Mouse (Mus musculus) limb, embryonic 14.5 days (tissue): Measurements from ENCODE around the gene Scimp. TPM values are rescaled to one million over a fixed set of nuclear protein-coding genes. Genes with fewer than 3 reads are reported as not detected.

ENCODE experiments used
- ATAC-seq: fragments of 200-750 bp; cut with Nextera tagmentation; 2 replicates; pipeline ENCODE4 v1.8.0; 2017; ENCODE audit warnings: low read depth, moderate number of reproducible peaks, moderate TSS enrichment; ENCODE audit not compliant: low FRiP score
- DNase-seq: peaks from one replicate; pipeline ENCODE4 v3.0.0-alpha.2; 2015; ENCODE audit warnings: low spot score
- H3K27ac ChIP-seq: fragments of 300-500 bp; sonication (generic); replicated peaks from 2 replicates; pipeline ENCODE4 v1.5.1; 2014; ENCODE audit warnings: low read depth, mild to moderate bottlenecking, low read length, moderate library complexity, mixed read lengths
- H3K27me3 ChIP-seq: fragments of 300-500 bp; sonication (generic); 2 replicates; pipeline ENCODE4 v1.6.1; 2014; ENCODE audit warnings: low read length, mixed read lengths; ENCODE audit not compliant: control insufficient read depth, insufficient read depth
- H3K36me3 ChIP-seq: fragments of 300-500 bp; sonication (generic); 2 replicates; pipeline ENCODE4 v1.6.1; 2014; ENCODE audit warnings: mild to moderate bottlenecking, low read length, moderate library complexity, mixed read lengths; ENCODE audit not compliant: control insufficient read depth, insufficient read depth
- H3K4me1 ChIP-seq: fragments of 300-500 bp; sonication (generic); 2 replicates; pipeline ENCODE4 v1.6.1; 2014; ENCODE audit warnings: antibody characterized with exemption, low read length, mixed read lengths; ENCODE audit not compliant: control insufficient read depth, insufficient read depth
- H3K4me2 ChIP-seq: fragments of 300-500 bp; sonication (generic); replicated peaks from 2 replicates; pipeline ENCODE4 v1.6.1; 2014; ENCODE audit warnings: low read depth, mild to moderate bottlenecking, low read length, moderate library complexity; ENCODE audit not compliant: severe bottlenecking
- H3K4me3 ChIP-seq: fragments of 300-500 bp; sonication (generic); replicated peaks from 2 replicates; pipeline ENCODE4 v1.5.1; 2014; ENCODE audit warnings: low read length
- H3K9ac ChIP-seq: fragments of 300-500 bp; sonication (generic); 2 replicates; pipeline ENCODE4 v1.6.1; 2014; ENCODE audit warnings: mild to moderate bottlenecking, low read depth, low read length, moderate library complexity; ENCODE audit not compliant: severe bottlenecking
- H3K9me3 ChIP-seq: fragments of 300-500 bp; sonication (generic); 2 replicates; pipeline ENCODE4 v1.6.1; 2016; ENCODE audit warnings: low read length; ENCODE audit not compliant: control insufficient read depth
- POLR2A ChIP-seq: fragments of 200-500 bp; IDR thresholded peaks from 2 replicates; pipeline ENCODE4 v1.8.0; 2012; ENCODE audit warnings: inconsistent platforms, mild to moderate bottlenecking, moderate library complexity, borderline replicate concordance; ENCODE audit not compliant: insufficient read depth, insufficient read length; ENCODE audit errors: extremely low read depth
- WGBS: fragments of 180-500 bp; shearing (Covaris S2); extraction: QIAGEN DNeasy Blood & Tissue Kit; methylation state at CpG from one replicate; pipeline ENCODE4 v1.1.7; 2014; 5-methylcytosine and 5-hydroxymethylcytosine counted together
- polyA plus RNA-seq, 2 experiments: library from polyadenylated mRNA; depleted of rRNA in 1 of 2; stranded (reverse) in 1 of 2; unstranded in 1 of 2; fragments of >200 nt; fragmentation: Nextera tagmentation in 1 of 2; extraction: Ambion mirVana in 1 of 2; gene quantifications; 2 replicates each; pipeline versions ENCODE4 v1.2.1 to v1.2.3; 2012 to 2014

Gene Scimp
- polyA plus RNA-seq, 2 experiments: 0.05 to 0.40 TPM

- Histone ChIP-seq H3K4me1 (no peaks in the 10 kb centered on the region), H3K27me3 (no peaks in the 10 kb centered on the region), H3K36me3 (peaks cover 10% of the 10 kb centered on the region), H3K9me3 (no peaks in the 10 kb centered on the region), H3K27ac (no peak overlapping the region), H3K4me3 (no peak overlapping the region), H3K4me2 (no peak overlapping the region), H3K9ac (no peak overlapping the region)
- ATAC-seq (peak; percentile 83), DNase-seq (peak; percentile 58)
- 27% methylated on average over 17 of the region's 17 CpGs for WGBS
- TF ChIP-seq POLR2A: no peak
These were observed 35.4 kb downstream of the Scimp start for GRCm38 (mm10) chr11:70776830-70777571.

GRCm38 (mm10) chr11:70770804-70771203 is 41.6 kb downstream of the Scimp start:
- DNase-seq (no peak), ATAC-seq (no peak)
- Histone ChIP-seq H3K27ac (no peak overlapping the region), H3K27me3 (no peaks in the 10 kb centered on the region), H3K4me3 (no peak overlapping the region), H3K9me3 (no peaks in the 10 kb centered on the region), H3K4me2 (no peak overlapping the region), H3K36me3 (peaks cover 22% of the 10 kb centered on the region), H3K4me1 (no peaks in the 10 kb centered on the region), H3K9ac (no peak overlapping the region)
- 93% methylated on average over 3 of the region's 3 CpGs for WGBS
- TF ChIP-seq POLR2A: no peak

GRCm38 (mm10) chr11:70765776-70766445 is 46.5 kb downstream of the Scimp start:
- Histone ChIP-seq H3K9me3 (no peaks in the 10 kb centered on the region), H3K4me3 (no peak overlapping the region), H3K27ac (no peak overlapping the region), H3K9ac (0 out of 2 replicates have a peak overlapping the region, but pooled peaks have one; percentile 12), H3K27me3 (no peaks in the 10 kb centered on the region), H3K36me3 (0 out of 2 replicates have a peak, but pooled peaks cover 1% of the 10 kb centered on the region), H3K4me1 (0 out of 2 replicates have a peak, but pooled peaks cover 4% of the 10 kb centered on the region), H3K4me2 (no peak overlapping the region)
- ATAC-seq (no peak), DNase-seq (peak; percentile 60)
- 70% methylated on average over 16 of the region's 16 CpGs for WGBS
- no peak for TF ChIP-seq POLR2A

- Histone ChIP-seq H3K9me3 (no peaks in the 10 kb centered on the region), H3K9ac (peak within 1 kb of the TSS; percentile 76), H3K4me3 (peak within 1 kb of the TSS; percentile 70), H3K36me3 (no peaks in the 10 kb centered on the region), H3K4me2 (peak within 1 kb of the TSS; percentile 71), H3K27ac (peak within 1 kb of the TSS; percentile 67), H3K4me1 (0 out of 2 replicates have a peak, but pooled peaks cover 4% of the 10 kb centered on the region), H3K27me3 (no peaks in the 10 kb centered on the region)
- 0 out of 2 replicates have a peak, but pooled peaks have one; percentile 16 for TF ChIP-seq POLR2A
- ATAC-seq: peak; percentile 85
- under 1% methylated on average over 67 of the region's 78 CpGs for WGBS
- peak; percentile 51 for DNase-seq
These were observed 48.2 kb downstream of the Scimp start, which contains the start of gene Zfp3 for GRCm38 (mm10) chr11:70763936-70764808. Gene Zfp3 (plus strand): TSS chr11:70764209.

GRCm38 (mm10) chr11:70763582-70763935 is 48.8 kb downstream of the Scimp start:
- no peak for ATAC-seq
- no peaks in the 10 kb centered on the region for H3K36me3 ChIP-seq
- no peaks in the 10 kb centered on the region for H3K27me3 ChIP-seq
- H3K9me3 ChIP-seq: no peaks in the 10 kb centered on the region
- peak overlapping the region; percentile 70 for H3K4me3 ChIP-seq
- DNase-seq: no peak
- no peak overlapping the region for H3K27ac ChIP-seq
- 38% methylated on average over 3 of the region's 3 CpGs for WGBS
- peak overlapping the region; percentile 71 for H3K4me2 ChIP-seq
- H3K4me1 ChIP-seq: 0 out of 2 replicates have a peak, but pooled peaks cover 4% of the 10 kb centered on the region
- no peak for TF ChIP-seq POLR2A
- H3K9ac ChIP-seq: peak overlapping the region; percentile 76
